Mouse (Mus musculus) brain, embryonic 14.5 days (tissue): ENCODE data around the gene Itih4.

Experiments used
- CTCF ChIP-seq: fragments of 200-500 bp; IDR thresholded peaks from 2 replicates; pipeline ENCODE4 v1.5.1; 2012; ENCODE audit warnings: inconsistent platforms, mild to moderate bottlenecking, moderate library complexity, borderline replicate concordance; ENCODE audit not compliant: insufficient read depth, insufficient read length; ENCODE audit errors: extremely low read depth
- POLR2A ChIP-seq: fragments of 200-500 bp; IDR thresholded peaks from 2 replicates; pipeline ENCODE4 v1.6.1; 2012; ENCODE audit warnings: mild to moderate bottlenecking, inconsistent platforms, borderline replicate concordance; ENCODE audit not compliant: poor library complexity, insufficient read depth, insufficient read length, severe bottlenecking; ENCODE audit errors: extremely low read depth

DNA sequence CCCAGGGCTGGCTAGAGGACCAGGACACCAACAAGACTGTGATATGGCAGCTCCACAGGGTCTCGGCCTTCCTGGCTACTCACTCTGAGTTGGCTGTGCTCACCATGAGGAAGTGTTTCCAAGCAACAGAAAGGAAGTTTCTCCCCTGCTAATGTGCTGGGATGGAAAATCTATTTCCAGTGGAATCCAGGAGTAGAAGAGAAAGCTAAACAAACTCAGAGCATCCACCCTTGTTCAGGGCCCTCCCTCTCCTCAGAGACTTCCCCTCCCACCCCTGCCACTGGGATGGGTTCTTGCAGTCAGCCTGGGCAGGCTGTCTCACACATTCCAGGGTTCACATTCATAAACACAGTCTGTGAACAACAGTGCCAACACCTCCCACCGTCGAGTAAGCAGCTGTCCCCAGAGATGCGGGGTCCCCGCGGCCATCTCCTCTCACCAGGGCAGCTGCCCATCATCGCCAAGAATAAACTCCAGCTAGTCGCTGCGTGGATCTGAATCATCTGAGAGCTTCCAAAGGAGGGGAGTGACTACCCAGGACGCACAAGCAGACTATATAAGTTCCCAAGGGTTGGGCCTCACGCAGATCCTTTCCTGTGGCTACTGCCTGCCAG, 7.2 kb upstream of the Itih4 start, which contains the start of gene Mustn1:
- TF ChIP-seq POLR2A = no peak
- TF ChIP-seq CTCF = no peak
